Mouse (Mus musculus): Measurements from ENCODE around the gene Ric3. TPM values are rescaled to one million over a fixed set of nuclear protein-coding genes. Genes with fewer than 3 reads are reported as not detected.
A peak's percentile ranks its signal among the peaks of the same experiment; 100 is the strongest.

Gene Ric3
- polyA plus RNA-seq, 1 experiment, result 0.19 TPM

- no peaks in the 10 kb centered on the region for H3K4me1 ChIP-seq (ENCODE audit: control insufficient read depth, insufficient read depth, insufficient read length)
- peak in 1 of 2 experiments; percentile 17 for DNase-seq (ENCODE audit: low read depth in 1 of 2, low spot score in 2 of 2)
- no peaks in the 10 kb centered on the region for H3K36me3 ChIP-seq (ENCODE audit: control insufficient read depth, insufficient read depth, low read length)
- no peak overlapping the region for H3K27ac ChIP-seq (ENCODE audit: insufficient read depth, low read length)
- TF ChIP-seq POLR2A (IDR thresholded peaks at IDR 0.05; ENCODE audit: low read depth, low read length), result no peak
- TF ChIP-seq CTCF (IDR thresholded peaks at IDR 0.05; ENCODE audit: extremely low read depth, insufficient read depth, insufficient read length, insufficient replicate concordance), result no peak
- no peak overlapping the region for H3K4me3 ChIP-seq (ENCODE audit: extremely low read depth, insufficient read depth, insufficient read length)
- WGBS, result 24% methylated on average over 6 of the region's 6 CpGs
- H3K27me3 ChIP-seq (ENCODE audit: control insufficient read depth, insufficient read depth, low read length), result no peaks in the 10 kb centered on the region
Measured at GRCm38 (mm10) chr7:109028204-109028603, 54.9 kb downstream of the Ric3 start.

- no peaks in the 10 kb centered on the region for H3K36me3 ChIP-seq (ENCODE audit: control insufficient read depth, insufficient read depth, low read length)
- H3K4me1 ChIP-seq (ENCODE audit: control insufficient read depth, insufficient read depth, insufficient read length), result no peaks in the 10 kb centered on the region
- WGBS, result 94% methylated on average over 7 of the region's 7 CpGs
- no peaks in the 10 kb centered on the region for H3K27me3 ChIP-seq (ENCODE audit: control insufficient read depth, insufficient read depth, low read length)
- DNase-seq (ENCODE audit: low read depth in 1 of 2, low spot score in 2 of 2), result no peak
- no peak for TF ChIP-seq POLR2A (IDR thresholded peaks at IDR 0.05; ENCODE audit: low read depth, low read length)
- TF ChIP-seq CTCF (IDR thresholded peaks at IDR 0.05; ENCODE audit: extremely low read depth, insufficient read depth, insufficient read length, insufficient replicate concordance), result no peak
- no peak overlapping the region for H3K27ac ChIP-seq (ENCODE audit: insufficient read depth, low read length)
- no peak overlapping the region for H3K4me3 ChIP-seq (ENCODE audit: extremely low read depth, insufficient read depth, insufficient read length)
Measured at GRCm38 (mm10) chr7:109027721-109028120, 55.4 kb downstream of the Ric3 start.

- 89% methylated on average over 9 of the region's 9 CpGs for WGBS
- no peak for DNase-seq (ENCODE audit: low read depth in 1 of 2, low spot score in 2 of 2)
- no peak overlapping the region for H3K27ac ChIP-seq (ENCODE audit: insufficient read depth, low read length)
- no peaks in the 10 kb centered on the region for H3K36me3 ChIP-seq (ENCODE audit: control insufficient read depth, insufficient read depth, low read length)
- no peaks in the 10 kb centered on the region for H3K27me3 ChIP-seq (ENCODE audit: control insufficient read depth, insufficient read depth, low read length)
- no peaks in the 10 kb centered on the region for H3K4me1 ChIP-seq (ENCODE audit: control insufficient read depth, insufficient read depth, insufficient read length)
- no peak overlapping the region for H3K4me3 ChIP-seq (ENCODE audit: extremely low read depth, insufficient read depth, insufficient read length)
- TF ChIP-seq CTCF (IDR thresholded peaks at IDR 0.05; ENCODE audit: extremely low read depth, insufficient read depth, insufficient read length, insufficient replicate concordance) (no peak), POLR2A (IDR thresholded peaks at IDR 0.05; ENCODE audit: low read depth, low read length) (no peak)
Measured at GRCm38 (mm10) chr7:109026976-109027375, 56.2 kb downstream of the Ric3 start.

GRCm38 (mm10) chr7:109025743-109026142 is 57.4 kb downstream of the Ric3 start:
- Histone ChIP-seq H3K4me1 (ENCODE audit: control insufficient read depth, insufficient read depth, insufficient read length) (no peaks in the 10 kb centered on the region), H3K27me3 (ENCODE audit: control insufficient read depth, insufficient read depth, low read length) (no peaks in the 10 kb centered on the region), H3K27ac (ENCODE audit: insufficient read depth, low read length) (no peak overlapping the region), H3K4me3 (ENCODE audit: extremely low read depth, insufficient read depth, insufficient read length) (no peak overlapping the region), H3K36me3 (ENCODE audit: control insufficient read depth, insufficient read depth, low read length) (no peaks in the 10 kb centered on the region)
- 78% methylated on average over 7 of the region's 7 CpGs for WGBS
- DNase-seq (ENCODE audit: low read depth in 1 of 2, low spot score in 2 of 2), result no peak
- TF ChIP-seq POLR2A (IDR thresholded peaks at IDR 0.05; ENCODE audit: low read depth, low read length), result no peak
- no peak for TF ChIP-seq CTCF (IDR thresholded peaks at IDR 0.05; ENCODE audit: extremely low read depth, insufficient read depth, insufficient read length, insufficient replicate concordance)

DNA sequence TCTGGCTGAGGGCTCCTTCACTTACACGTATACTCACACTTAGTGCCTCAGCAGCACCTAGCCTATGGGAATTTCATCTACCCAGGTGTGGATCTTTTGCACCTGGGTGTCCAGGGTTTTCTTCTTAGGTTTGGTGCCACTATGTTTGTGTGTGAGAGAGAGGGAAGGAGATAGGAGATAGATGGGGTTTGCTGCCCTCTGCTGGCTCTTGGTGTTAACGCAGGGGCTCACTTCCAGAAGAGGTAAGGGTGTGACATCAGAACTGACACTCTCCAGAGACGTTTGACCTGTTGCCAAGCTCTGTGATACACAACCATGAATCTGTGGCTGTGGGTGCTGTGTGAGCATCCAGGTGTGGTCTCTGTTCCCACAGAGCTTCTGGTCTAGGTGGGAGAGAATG is 61.7 kb downstream of the Ric3 start:
- H3K27me3 ChIP-seq (ENCODE audit: control insufficient read depth, insufficient read depth, low read length), result no peaks in the 10 kb centered on the region
- peak; percentile 52; the same call in 1 of the 2 replicates for TF ChIP-seq CTCF (IDR thresholded peaks at IDR 0.05; ENCODE audit: extremely low read depth, insufficient read depth, insufficient read length, insufficient replicate concordance)
- no peak for TF ChIP-seq POLR2A (IDR thresholded peaks at IDR 0.05; ENCODE audit: low read depth, low read length)
- H3K4me1 ChIP-seq (ENCODE audit: control insufficient read depth, insufficient read depth, insufficient read length), result no peaks in the 10 kb centered on the region
- no peak overlapping the region for H3K4me3 ChIP-seq (ENCODE audit: extremely low read depth, insufficient read depth, insufficient read length)
- WGBS, result 24% methylated on average over 3 of the region's 3 CpGs
- no peaks in the 10 kb centered on the region for H3K36me3 ChIP-seq (ENCODE audit: control insufficient read depth, insufficient read depth, low read length)
- DNase-seq (ENCODE audit: low read depth in 1 of 2, low spot score in 2 of 2), result peak in 1 of 2 experiments; percentile 23
- H3K27ac ChIP-seq (ENCODE audit: insufficient read depth, low read length), result no peak overlapping the region

GRCm38 (mm10) chr7:109019243-109019642 is 63.9 kb downstream of the Ric3 start:
- no peak overlapping the region for H3K4me3 ChIP-seq (ENCODE audit: extremely low read depth, insufficient read depth, insufficient read length)
- H3K27me3 ChIP-seq (ENCODE audit: control insufficient read depth, insufficient read depth, low read length), result no peaks in the 10 kb centered on the region
- TF ChIP-seq POLR2A (IDR thresholded peaks at IDR 0.05; ENCODE audit: low read depth, low read length) (no peak), CTCF (IDR thresholded peaks at IDR 0.05; ENCODE audit: extremely low read depth, insufficient read depth, insufficient read length, insufficient replicate concordance) (no peak)
- H3K4me1 ChIP-seq (ENCODE audit: control insufficient read depth, insufficient read depth, insufficient read length), result no peaks in the 10 kb centered on the region
- H3K36me3 ChIP-seq (ENCODE audit: control insufficient read depth, insufficient read depth, low read length), result no peaks in the 10 kb centered on the region
- WGBS, result 90% methylated on average over 7 of the region's 7 CpGs
- DNase-seq (ENCODE audit: low read depth in 1 of 2, low spot score in 2 of 2), result no peak
- no peak overlapping the region for H3K27ac ChIP-seq (ENCODE audit: insufficient read depth, low read length)

GRCm38 (mm10) chr7:109016378-109016923 is 66.7 kb downstream of the Ric3 start:
- no peaks in the 10 kb centered on the region for H3K36me3 ChIP-seq (ENCODE audit: control insufficient read depth, insufficient read depth, low read length)
- WGBS, result 73% methylated on average over 5 of the region's 5 CpGs
- no peak for DNase-seq (ENCODE audit: low read depth in 1 of 2, low spot score in 2 of 2)
- H3K4me1 ChIP-seq (ENCODE audit: control insufficient read depth, insufficient read depth, insufficient read length), result no peaks in the 10 kb centered on the region
- TF ChIP-seq CTCF (IDR thresholded peaks at IDR 0.05; ENCODE audit: extremely low read depth, insufficient read depth, insufficient read length, insufficient replicate concordance) (no peak), POLR2A (IDR thresholded peaks at IDR 0.05; ENCODE audit: low read depth, low read length) (no peak)
- H3K4me3 ChIP-seq (ENCODE audit: extremely low read depth, insufficient read depth, insufficient read length), result no peak overlapping the region
- H3K27ac ChIP-seq (ENCODE audit: insufficient read depth, low read length), result no peak overlapping the region
- no peaks in the 10 kb centered on the region for H3K27me3 ChIP-seq (ENCODE audit: control insufficient read depth, insufficient read depth, low read length)
